Mouse (Mus musculus) spleen, adult 2 months (tissue): ENCODE data around the gene App.

Experiments
- CTCF ChIP-seq: fragments of 200-500 bp; IDR thresholded peaks from 2 replicates; pipeline ENCODE4 v1.5.1; 2011; ENCODE audit warnings: mild to moderate bottlenecking, inconsistent platforms; ENCODE audit not compliant: insufficient read depth, insufficient read length, insufficient replicate concordance; ENCODE audit errors: extremely low read depth
- POLR2A ChIP-seq: fragments of 200-500 bp; IDR thresholded peaks from 2 replicates; pipeline ENCODE4 v1.6.1; 2011; ENCODE audit warnings: low read depth, low read length, inconsistent platforms

DNA sequence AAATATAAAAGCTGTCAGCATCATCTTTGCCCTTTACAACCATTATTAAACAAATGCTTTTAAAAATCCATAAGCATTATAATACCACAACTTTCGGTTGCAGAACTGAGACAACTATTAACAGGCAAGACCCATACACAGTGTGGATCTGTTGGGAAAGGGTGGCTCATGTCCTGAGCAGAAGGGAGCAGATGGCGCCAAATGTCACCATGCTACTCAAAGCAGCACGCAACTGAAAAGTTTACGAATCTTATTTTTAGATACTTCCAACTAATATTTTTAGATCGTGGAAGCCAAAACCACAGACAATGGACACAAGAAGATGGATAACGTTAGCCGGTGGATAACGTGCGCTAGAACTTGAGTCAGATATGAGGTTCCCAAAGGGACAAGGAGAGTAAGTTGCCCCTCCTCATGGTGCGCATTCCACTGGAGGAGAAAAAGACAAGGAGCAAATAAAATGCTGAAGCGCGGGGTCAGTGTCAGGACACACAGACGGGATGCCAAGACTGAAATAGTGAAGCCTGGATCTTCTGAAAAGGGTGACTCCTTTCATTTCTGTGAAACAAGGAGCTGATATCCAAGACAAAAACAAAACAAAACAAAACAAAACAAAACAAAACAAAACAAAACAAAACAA, 106.2 kb downstream of the App start:
- TF ChIP-seq CTCF (no peak), POLR2A (no peak)
